Mouse (Mus musculus) heart, postnatal 0 days (tissue): Measurements from ENCODE around the gene Cpt1c. TPM values are rescaled to one million over a fixed set of nuclear protein-coding genes. Genes with fewer than 3 reads are reported as not detected.
A peak's percentile ranks its signal among the peaks of the same experiment; 100 is the strongest.

Experiments
- ATAC-seq: fragments of 200-750 bp; cut with Nextera tagmentation; 2 replicates; pipeline ENCODE4 v1.8.0; 2017; ENCODE audit warnings: low read depth, moderate number of reproducible peaks, moderate library complexity; ENCODE audit not compliant: insufficient read depth
- DNase-seq: peaks from one replicate; pipeline ENCODE4 v3.0.0-alpha.2; 2016; ENCODE audit warnings: low spot score
- H3K27ac ChIP-seq: fragments of 300-500 bp; sonication (generic); 2 replicates; pipeline ENCODE4 v1.5.1; 2014; ENCODE audit warnings: low read depth, mild to moderate bottlenecking
- H3K27me3 ChIP-seq: fragments of 300-500 bp; sonication (generic); 2 replicates; pipeline ENCODE4 v1.6.1; 2014; ENCODE audit warnings: low read length, mixed read lengths; ENCODE audit not compliant: control insufficient read depth, insufficient read depth
- H3K36me3 ChIP-seq: fragments of 300-500 bp; sonication (generic); replicated peaks from 2 replicates; pipeline ENCODE4 v1.6.1; 2014; ENCODE audit warnings: low read length, mixed read lengths; ENCODE audit not compliant: control insufficient read depth, insufficient read depth
- H3K4me1 ChIP-seq: fragments of 300-500 bp; sonication (generic); 2 replicates; pipeline ENCODE4 v1.6.1; 2014; ENCODE audit warnings: antibody characterized with exemption; ENCODE audit not compliant: control insufficient read depth, insufficient read depth
- H3K4me2 ChIP-seq: fragments of 300-500 bp; sonication (generic); 2 replicates; pipeline ENCODE4 v1.6.1; 2014; ENCODE audit warnings: low read depth, mild to moderate bottlenecking, low read length, moderate library complexity
- H3K4me3 ChIP-seq: fragments of 300-500 bp; sonication (generic); 2 replicates; pipeline ENCODE4 v1.5.1; 2014; ENCODE audit warnings: low read depth, low read length
- H3K9ac ChIP-seq: fragments of 300-500 bp; sonication (generic); replicated peaks from 2 replicates; pipeline ENCODE4 v1.6.1; 2014; ENCODE audit warnings: low read depth, low read length, mixed read lengths
- H3K9me3 ChIP-seq: fragments of 300-500 bp; sonication (generic); replicated peaks from 2 replicates; pipeline ENCODE4 v1.6.1; 2016; ENCODE audit warnings: low read length; ENCODE audit not compliant: control insufficient read depth
- CTCF ChIP-seq: IDR thresholded peaks from 2 replicates; pipeline ENCODE4 v1.5.1; 2016; ENCODE audit warnings: antibody characterized with exemption, control low read depth, low read depth
- EP300 ChIP-seq: IDR thresholded peaks from 2 replicates; pipeline ENCODE4 v1.6.1; 2016; ENCODE audit warnings: antibody characterized with exemption, low read depth
- WGBS: fragments of 180-500 bp; shearing (Covaris S2); extraction: QIAGEN DNeasy Blood & Tissue Kit; methylation state at CpG from one replicate; pipeline ENCODE4 v1.1.7; 2014; 5-methylcytosine and 5-hydroxymethylcytosine counted together
- polyA plus RNA-seq: library from polyadenylated mRNA; unstranded; fragments of >200 nt; fragmentation: Nextera tagmentation; extraction: Ambion mirVana; gene quantifications from 2 replicates; pipeline ENCODE4 v1.2.1, GENCODE M21; 2015
- total RNA-seq: library from RNA; depleted of rRNA; stranded (reverse); fragments of >200 nt; gene quantifications from 2 replicates; pipeline ENCODE4 v1.2.3, GENCODE M21; 2014; ENCODE audit warnings: low replicate concordance

The Cpt1c gene
- total and polyA plus RNA-seq, 2 experiments from 2014 or later: 3.4 to 7.5 TPM

DNA sequence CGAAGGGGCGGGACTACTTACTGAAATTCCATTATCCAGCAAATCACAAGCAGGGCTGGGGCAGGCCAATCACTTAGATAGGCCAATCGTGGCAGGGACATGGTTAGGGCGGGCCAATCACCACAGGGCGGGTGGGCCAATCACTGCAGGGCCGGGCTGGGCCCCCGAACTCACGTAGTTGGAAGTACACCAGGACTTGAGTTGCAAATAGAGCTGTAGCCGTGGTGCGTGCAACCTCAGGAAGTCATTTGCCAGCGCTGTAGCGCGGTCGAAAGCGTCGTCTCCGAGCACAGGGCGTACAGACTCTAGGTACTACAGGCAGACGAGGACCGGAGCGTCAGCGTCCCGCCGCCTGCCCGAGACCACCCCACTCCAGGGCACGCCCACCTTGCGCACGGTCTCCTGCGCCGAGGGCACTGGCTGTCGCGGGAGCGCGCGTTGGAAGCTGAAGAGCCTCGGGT, 4.4 kb downstream of the Cpt1c start:
- Histone ChIP-seq H3K4me3 (peak overlapping the region; percentile 50), H3K4me1 (no peaks in the 10 kb centered on the region), H3K4me2 (peak overlapping the region; percentile 80), H3K9ac (peak overlapping the region; percentile 46), H3K27me3 (0 out of 2 replicates have a peak, but pooled peaks cover 3% of the 10 kb centered on the region), H3K36me3 (no peaks in the 10 kb centered on the region), H3K27ac (peak overlapping the region; percentile 39), H3K9me3 (no peaks in the 10 kb centered on the region)
- ATAC-seq (peak; percentile 95), DNase-seq (peak; percentile 88)
- TF ChIP-seq CTCF (no peak), EP300 (no peak)
- WGBS: under 1% methylated on average over 36 of the region's 36 CpGs

DNA sequence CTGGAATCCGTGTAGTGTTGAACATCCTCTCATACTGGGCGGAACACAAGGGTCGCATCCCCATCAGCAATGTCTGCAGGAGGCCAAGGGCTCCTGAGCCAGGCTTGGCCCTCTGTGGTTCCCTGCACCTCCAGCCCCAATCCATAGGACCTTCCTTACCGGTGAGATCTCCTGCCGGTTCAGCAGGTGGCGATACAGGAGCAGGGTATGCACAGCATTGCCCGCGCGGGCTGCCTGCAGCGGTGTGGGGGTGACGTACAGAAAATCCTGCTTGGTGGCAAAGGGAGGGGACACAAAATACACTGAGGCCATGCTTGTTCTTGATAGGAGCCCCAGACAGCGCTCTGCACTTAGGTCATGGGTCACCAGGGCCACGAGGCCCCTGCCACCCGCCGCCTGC, 8.0 kb downstream of the Cpt1c start:
- Histone ChIP-seq H3K27me3 (0 out of 2 replicates have a peak, but pooled peaks cover 3% of the 10 kb centered on the region), H3K36me3 (0 out of 2 replicates have a peak, but pooled peaks cover 1% of the 10 kb centered on the region), H3K4me2 (no peak overlapping the region), H3K9ac (no peak overlapping the region), H3K9me3 (no peaks in the 10 kb centered on the region), H3K27ac (no peak overlapping the region), H3K4me1 (no peaks in the 10 kb centered on the region), H3K4me3 (no peak overlapping the region)
- DNase-seq (no peak), ATAC-seq (no peak)
- WGBS: 68% methylated on average over 15 of the region's 15 CpGs
- TF ChIP-seq CTCF: no peak
- no peak for TF ChIP-seq EP300

- no peaks in the 10 kb centered on the region for H3K9me3 ChIP-seq
- no peak overlapping the region for H3K9ac ChIP-seq
- H3K4me2 ChIP-seq: no peak overlapping the region
- WGBS: 71% methylated on average over 7 of the region's 7 CpGs
- H3K4me1 ChIP-seq: no peaks in the 10 kb centered on the region
- H3K36me3 ChIP-seq: 0 out of 2 replicates have a peak, but pooled peaks cover 7% of the 10 kb centered on the region
- H3K4me3 ChIP-seq: no peak overlapping the region
- no peak for DNase-seq
- no peak overlapping the region for H3K27ac ChIP-seq
- no peaks in the 10 kb centered on the region for H3K27me3 ChIP-seq
- TF ChIP-seq CTCF (0 out of 2 replicates have a peak, but pooled peaks have one; percentile 7), EP300 (no peak)
- no peak for ATAC-seq
These were observed 8.7 kb downstream of the Cpt1c start for GRCm38 (mm10) chr7:44965975-44966374.

- Histone ChIP-seq H3K4me1 (no peaks in the 10 kb centered on the region), H3K4me3 (no peak overlapping the region), H3K4me2 (no peak overlapping the region), H3K9me3 (no peaks in the 10 kb centered on the region), H3K36me3 (0 out of 2 replicates have a peak, but pooled peaks cover 7% of the 10 kb centered on the region), H3K27me3 (no peaks in the 10 kb centered on the region), H3K27ac (no peak overlapping the region), H3K9ac (no peak overlapping the region)
- DNase-seq: no peak
- TF ChIP-seq EP300 (no peak), CTCF (no peak)
- no peak for ATAC-seq
- 94% methylated on average over 13 of the region's 13 CpGs for WGBS
These were observed 9.7 kb downstream of the Cpt1c start for GRCm38 (mm10) chr7:44964990-44965389.

DNA sequence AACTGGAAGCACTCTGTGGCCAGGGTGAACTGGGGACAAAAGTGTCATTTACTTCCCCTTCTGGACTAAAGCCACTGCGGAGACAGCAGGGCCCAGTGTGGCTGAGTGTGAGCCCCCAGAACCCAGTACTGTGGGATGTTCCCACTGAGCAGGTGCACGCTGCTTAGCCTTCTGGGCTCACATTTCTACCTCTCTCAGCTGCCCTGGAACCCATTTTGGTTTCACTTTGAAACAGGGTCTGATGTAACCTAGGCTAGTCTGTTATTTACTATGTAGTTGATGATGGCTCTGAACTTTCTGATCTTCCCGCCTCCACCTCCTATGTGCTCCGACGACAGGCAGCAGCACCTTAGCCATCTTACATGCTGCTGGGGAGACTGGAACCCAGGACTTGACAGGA, 11.8 kb downstream of the Cpt1c start:
- Histone ChIP-seq H3K27ac (no peak overlapping the region), H3K4me3 (no peak overlapping the region), H3K27me3 (no peaks in the 10 kb centered on the region), H3K9ac (no peak overlapping the region), H3K9me3 (no peaks in the 10 kb centered on the region), H3K36me3 (0 out of 2 replicates have a peak, but pooled peaks cover 7% of the 10 kb centered on the region), H3K4me1 (no peaks in the 10 kb centered on the region), H3K4me2 (no peak overlapping the region)
- ATAC-seq: no peak
- no peak for DNase-seq
- TF ChIP-seq EP300: no peak
- TF ChIP-seq CTCF: no peak
- 85% methylated on average over 5 of the region's 5 CpGs for WGBS

DNA sequence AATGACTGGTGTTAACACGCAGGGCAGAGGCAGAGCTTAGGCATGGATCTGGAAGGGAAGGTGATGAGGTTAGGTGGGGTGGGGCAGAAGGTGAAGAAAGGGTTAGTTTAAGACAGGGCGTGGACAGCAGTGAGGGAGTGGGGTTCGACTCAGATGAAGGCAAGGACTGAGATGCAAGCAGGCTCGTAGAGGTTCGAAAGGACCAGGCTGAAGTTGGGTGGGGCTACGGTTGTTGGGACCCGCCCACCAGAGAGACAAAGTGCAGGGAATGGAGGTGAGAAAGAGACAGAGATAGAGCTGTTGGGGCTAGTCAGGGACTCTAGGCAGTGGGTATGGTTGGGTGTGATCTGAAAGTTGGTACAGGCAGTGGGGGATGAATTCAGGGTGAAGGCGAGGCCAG, 12.3 kb downstream of the Cpt1c start:
- ATAC-seq: no peak
- no peak overlapping the region for H3K4me3 ChIP-seq
- H3K9ac ChIP-seq: no peak overlapping the region
- H3K36me3 ChIP-seq: 0 out of 2 replicates have a peak, but pooled peaks cover 7% of the 10 kb centered on the region
- 70% methylated on average over 8 of the region's 8 CpGs for WGBS
- DNase-seq: no peak
- no peaks in the 10 kb centered on the region for H3K4me1 ChIP-seq
- TF ChIP-seq CTCF (no peak), EP300 (no peak)
- no peak overlapping the region for H3K4me2 ChIP-seq
- H3K27ac ChIP-seq: no peak overlapping the region
- H3K9me3 ChIP-seq: no peaks in the 10 kb centered on the region
- no peaks in the 10 kb centered on the region for H3K27me3 ChIP-seq
